Mouse (Mus musculus) Patski (cell line): ENCODE measurements around the gene Pax4. TPM values are rescaled to one million over a fixed set of nuclear protein-coding genes. Genes with fewer than 3 reads are reported as not detected.
A peak's percentile ranks its signal among the peaks of the same experiment; 100 is the strongest.

ENCODE experiments used
- ATAC-seq: fragments of 100-300 bp; one replicate; pipeline ENCODE4 v1.8.0; 2021
- CTCF ChIA-PET: fragments of 350-600 bp; sonication (Branson Sonifier 250); formaldehyde crosslinking; loops from one replicate; lab custom pipeline; 2022; ENCODE audit warnings: inconsistent platforms; lab: Charles Lee
- POLR2A ChIA-PET: fragments of 350-600 bp; sonication (Branson Sonifier 250); formaldehyde crosslinking; loops from one replicate; lab custom pipeline; 2022; ENCODE audit warnings: antibody characterized with exemption, inconsistent platforms; lab: Charles Lee
- DNase-seq: peaks from one replicate; pipeline ENCODE4 v3.0.0-alpha.2; 2011; ENCODE audit warnings: low read depth, low spot score
- H3K27me3 ChIP-seq: fragments of 371-371 bp; one replicate; pipeline ENCODE4 v1.5.1; 2021
- CTCF ChIP-seq: fragments of 100-300 bp; IDR thresholded peaks from one replicate; pipeline ENCODE4 v1.5.1; 2021
- in situ Hi-C: fragments of 300-500 bp; cut with MboI; formaldehyde crosslinking; loops from 3 replicates; pipeline ENCODE4 v1.11.1; 2018; ENCODE audit warnings: low pct_unique_long_range_greater_than_20kb, mixed read lengths
- polyA plus RNA-seq: library from polyadenylated mRNA; unstranded; gene quantifications from one replicate; pipeline ENCODE4 v1.2.3, GENCODE M21; 2021

Pax4 gene
- polyA plus RNA-seq, 1 experiment from 2014 or later, result not detected

- ATAC-seq (peak; percentile 57), DNase-seq (no peak)
- ChIA-PET CTCF (interaction anchor here (1.0 to 1.4 kb wide), 2 partner anchors 37 to 601 kb away, joined by 3 read pairs; no protein-coding TSS in a partner anchor), POLR2A (interaction anchor here (1.1 kb wide), 1 partner anchor 50 kb away, joined by 4 read pairs; no protein-coding TSS in a partner anchor)
- TF ChIP-seq CTCF, result no peak
- in situ Hi-C loops, result loop anchor here (10.0 kb wide), 2 partner anchors 601 to 721 kb away; no protein-coding TSS in a partner anchor
- no peaks in the 10 kb centered on the region for H3K27me3 ChIP-seq
Observed at GRCm38 (mm10) chr6:28423313-28423712, 25.8 kb downstream of the Pax4 start, which contains the start of gene Arf5. Gene Arf5, plus strand, starts transcription at chr6:28423560.

- H3K27me3 ChIP-seq, result no peaks in the 10 kb centered on the region
- TF ChIP-seq CTCF, result no peak
- in situ Hi-C loops, result loop anchor here (10.0 kb wide), 2 partner anchors 602 to 722 kb away; no protein-coding TSS in a partner anchor
- ChIA-PET CTCF (interaction anchor here (0.8 to 1.4 kb wide), 5 partner anchors 38 to 601 kb away, joined by 3 to 6 read pairs (median 3); no protein-coding TSS in a partner anchor), POLR2A (no interaction called here)
- no peak for DNase-seq
- ATAC-seq, result no peak
Observed at GRCm38 (mm10) chr6:28422651-28423290, 26.4 kb downstream of the Pax4 start.

- in situ Hi-C loops, result loop anchor here (10.0 kb wide), 2 partner anchors 603 to 723 kb away; no protein-coding TSS in a partner anchor
- H3K27me3 ChIP-seq, result no peaks in the 10 kb centered on the region
- TF ChIP-seq CTCF, result no peak
- POLR2A ChIA-PET, result interaction anchor here (0.6 kb wide), 1 partner anchor 497 kb away, joined by 3 read pairs; no protein-coding TSS in a partner anchor
- ATAC-seq (peak; percentile 88), DNase-seq (peak; percentile 75)
- CTCF ChIA-PET, result interaction anchor here (1.2 to 1.3 kb wide), 2 partner anchors 51 to 91 kb away, joined by 3 to 6 read pairs; no protein-coding TSS in a partner anchor
Observed at GRCm38 (mm10) chr6:28421469-28422000, 27.6 kb downstream of the Pax4 start.

- CTCF ChIA-PET, result no interaction called here
- in situ Hi-C loops, result loop anchor here (10.0 kb wide), 2 partner anchors 604 to 724 kb away; no protein-coding TSS in a partner anchor
- no peaks in the 10 kb centered on the region for H3K27me3 ChIP-seq
- DNase-seq, result no peak
- TF ChIP-seq CTCF, result no peak
- ATAC-seq, result no peak
- POLR2A ChIA-PET, result no interaction called here
Observed at GRCm38 (mm10) chr6:28420865-28421264, 28.3 kb downstream of the Pax4 start.

GRCm38 (mm10) chr6:28420361-28420760 is 28.8 kb downstream of the Pax4 start:
- ChIA-PET CTCF (no interaction called here), POLR2A (no interaction called here)
- TF ChIP-seq CTCF, result no peak
- in situ Hi-C loops, result loop anchor here (10.0 kb wide), 2 partner anchors 604 to 724 kb away; no protein-coding TSS in a partner anchor
- no peaks in the 10 kb centered on the region for H3K27me3 ChIP-seq
- no peak for ATAC-seq
- no peak for DNase-seq

GRCm38 (mm10) chr6:28419673-28420072 is 29.5 kb downstream of the Pax4 start:
- in situ Hi-C loops, result loop anchor here (5.0 to 10.0 kb wide), 3 partner anchors 157 to 725 kb away; no protein-coding TSS in a partner anchor
- CTCF ChIA-PET, result no interaction called here
- TF ChIP-seq CTCF, result no peak
- POLR2A ChIA-PET, result no interaction called here
- no peak for ATAC-seq
- no peak for DNase-seq
- no peaks in the 10 kb centered on the region for H3K27me3 ChIP-seq

- ChIA-PET POLR2A (no interaction called here), CTCF (no interaction called here)
- no peaks in the 10 kb centered on the region for H3K27me3 ChIP-seq
- DNase-seq (no peak), ATAC-seq (no peak)
- in situ Hi-C loops, result loop anchor here (5.0 kb wide), 1 partner anchor 156 kb away; no protein-coding TSS in a partner anchor
- TF ChIP-seq CTCF, result no peak
Observed at GRCm38 (mm10) chr6:28418449-28418848, 30.7 kb downstream of the Pax4 start.

GRCm38 (mm10) chr6:28416981-28417380 is 32.2 kb downstream of the Pax4 start:
- no peak for ATAC-seq
- in situ Hi-C loops, result loop anchor here (5.0 kb wide), 1 partner anchor 155 kb away; no protein-coding TSS in a partner anchor
- CTCF ChIA-PET, result no interaction called here
- TF ChIP-seq CTCF, result no peak
- DNase-seq, result no peak
- H3K27me3 ChIP-seq, result no peaks in the 10 kb centered on the region
- POLR2A ChIA-PET, result no interaction called here

GRCm38 (mm10) chr6:28411236-28411635 is 37.9 kb downstream of the Pax4 start:
- DNase-seq (no peak), ATAC-seq (no peak)
- CTCF ChIA-PET, result no interaction called here
- H3K27me3 ChIP-seq, result no peaks in the 10 kb centered on the region
- no peak for TF ChIP-seq CTCF
- in situ Hi-C loops, result no loop called here
- POLR2A ChIA-PET, result no interaction called here

- H3K27me3 ChIP-seq, result no peaks in the 10 kb centered on the region
- DNase-seq (no peak), ATAC-seq (no peak)
- in situ Hi-C loops, result no loop called here
- CTCF ChIA-PET, result no interaction called here
- POLR2A ChIA-PET, result no interaction called here
- TF ChIP-seq CTCF, result no peak
Observed at GRCm38 (mm10) chr6:28410053-28410452, 39.1 kb downstream of the Pax4 start.
